Mouse (Mus musculus): ENCODE results near the gene Maats1.

Gene Maats1

DNA sequence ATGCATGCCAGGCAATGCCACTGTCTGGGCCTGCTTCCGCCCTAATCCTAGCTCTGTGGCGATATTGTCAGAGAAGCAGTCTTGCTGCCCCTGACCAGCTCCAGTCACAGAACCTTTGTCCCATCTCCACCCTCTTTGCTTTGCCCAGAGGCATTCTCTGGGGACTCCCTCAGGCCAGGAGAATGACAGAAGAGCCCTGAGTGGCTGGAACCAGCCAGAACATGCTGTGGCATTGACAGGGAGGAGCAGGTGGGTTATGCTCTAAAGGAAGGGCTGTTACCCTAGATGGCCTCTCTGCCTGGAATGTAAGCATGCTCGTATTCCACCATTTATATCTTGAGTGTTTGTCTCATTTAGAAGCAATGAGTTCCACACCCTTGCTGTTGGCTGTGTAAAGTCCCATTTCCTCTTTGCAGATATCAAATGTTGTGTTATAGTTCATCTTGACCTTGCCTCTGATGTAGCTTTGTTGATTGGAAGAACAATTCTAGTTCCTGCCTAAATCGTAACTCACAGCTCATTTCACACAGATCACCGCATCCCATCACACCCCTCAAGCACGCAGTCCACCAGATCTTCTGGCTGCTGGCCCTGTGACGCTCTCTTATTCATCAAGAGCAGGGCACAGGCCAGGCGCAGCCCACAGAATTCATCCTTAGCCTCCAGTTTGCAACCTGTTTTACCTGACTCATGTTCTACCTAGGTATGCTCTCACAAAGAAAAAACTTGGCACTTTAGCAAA lies 28.9 kb upstream of the Maats1 start:
- DNase-seq, result no peak

DNA sequence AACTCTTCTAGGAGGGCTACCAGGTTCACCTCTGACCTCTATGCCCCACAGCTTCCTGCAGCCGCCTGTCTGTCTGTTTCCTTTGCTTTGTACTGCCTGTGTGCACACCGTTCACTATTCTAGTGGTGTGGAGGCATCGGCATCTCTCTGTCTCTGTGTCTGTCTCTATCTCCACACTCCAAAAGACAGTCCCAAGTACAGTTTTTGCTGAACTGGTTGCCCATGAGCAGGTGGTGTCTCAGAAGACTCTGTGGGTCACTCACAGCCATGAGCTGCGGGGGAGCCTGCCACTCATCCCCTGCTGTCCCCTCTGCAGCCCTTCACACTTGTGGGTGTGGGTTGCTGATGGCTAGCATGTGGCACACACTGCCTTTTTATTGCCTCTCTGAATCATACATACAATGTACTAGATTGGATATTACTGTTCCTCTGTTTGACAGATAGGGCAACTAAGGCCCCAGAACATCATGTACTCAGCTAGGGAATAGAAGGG lies 28.1 kb upstream of the Maats1 start:
- DNase-seq, result no peak

DNA sequence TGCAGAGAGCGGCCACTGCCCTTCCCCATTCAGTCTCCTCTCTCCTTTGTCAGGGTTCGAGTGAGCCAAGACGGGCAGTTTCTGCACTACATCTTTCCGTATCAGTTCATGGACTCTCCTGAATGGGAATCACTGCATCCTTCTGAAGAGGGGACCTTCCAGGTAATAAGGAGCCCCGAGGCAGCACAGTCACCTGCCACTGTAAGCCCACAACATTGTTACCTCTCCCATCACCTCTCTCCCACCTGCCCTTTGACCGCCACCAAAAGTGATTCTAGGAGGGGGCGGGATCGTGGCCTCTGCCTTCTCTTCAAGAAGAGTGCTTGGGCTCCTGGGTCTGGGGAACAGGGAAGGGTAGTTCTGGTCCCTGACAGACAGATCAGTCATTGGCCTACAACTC lies 27.5 kb upstream of the Maats1 start:
- DNase-seq, result no peak

DNA sequence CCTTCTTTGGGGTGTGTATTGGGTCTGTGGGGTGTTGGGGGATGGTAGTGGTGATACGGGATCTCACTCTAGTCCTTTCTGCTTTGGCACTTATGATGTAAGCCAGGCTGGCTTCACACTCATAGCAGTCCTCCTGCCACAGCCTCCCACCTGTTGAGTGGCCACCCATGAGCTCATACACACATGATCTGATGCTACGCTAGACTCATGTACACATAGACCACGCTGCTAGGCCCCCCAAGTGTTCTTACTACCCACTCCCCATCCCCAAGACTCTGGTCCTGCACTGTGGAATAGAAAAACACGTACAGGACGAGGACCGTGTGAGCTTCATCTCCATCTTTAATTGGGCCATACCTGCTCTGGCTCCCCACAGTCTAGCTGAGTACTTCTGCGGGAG lies 27.1 kb upstream of the Maats1 start:
- DNase-seq, result no peak

DNA sequence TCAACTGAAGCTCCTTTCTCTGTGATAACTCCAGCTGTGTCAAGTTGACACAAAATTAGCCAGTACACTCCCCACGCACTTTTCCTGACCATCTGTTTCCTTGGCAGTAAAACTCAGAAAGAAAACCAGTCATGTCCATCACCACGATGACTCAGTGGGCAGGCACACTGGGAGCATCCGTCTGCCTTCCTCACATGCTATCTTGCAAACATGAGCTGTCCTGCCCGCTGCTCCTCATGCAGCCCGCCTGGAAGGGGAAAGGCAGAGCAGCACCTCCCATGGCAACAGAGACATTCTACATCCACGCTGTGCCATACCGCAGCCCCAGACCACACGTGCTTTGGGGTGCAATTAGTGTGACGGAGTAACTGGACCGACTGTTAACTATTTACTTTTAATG lies 26.4 kb upstream of the Maats1 start:
- DNase-seq, result no peak

DNA sequence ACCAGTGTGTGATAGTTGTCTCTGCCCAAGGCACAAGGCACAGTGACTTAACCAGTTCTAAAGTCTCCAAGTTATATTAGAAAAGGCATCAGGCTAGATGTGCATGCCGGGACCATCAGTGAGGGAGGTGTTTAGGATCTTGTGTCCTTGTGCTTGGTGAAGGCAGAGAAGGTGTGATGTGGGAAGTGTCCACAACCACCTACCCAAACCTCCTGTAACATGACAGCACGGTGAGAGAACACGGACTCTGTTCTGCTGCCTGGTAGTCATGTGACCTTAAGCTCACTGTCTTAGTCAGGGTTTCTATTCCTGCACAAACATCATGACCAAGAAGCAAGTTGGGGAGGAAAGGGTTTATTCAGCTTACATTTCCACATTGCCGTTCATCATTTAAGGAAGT lies 24.3 kb upstream of the Maats1 start:
- DNase-seq, result no peak

DNA sequence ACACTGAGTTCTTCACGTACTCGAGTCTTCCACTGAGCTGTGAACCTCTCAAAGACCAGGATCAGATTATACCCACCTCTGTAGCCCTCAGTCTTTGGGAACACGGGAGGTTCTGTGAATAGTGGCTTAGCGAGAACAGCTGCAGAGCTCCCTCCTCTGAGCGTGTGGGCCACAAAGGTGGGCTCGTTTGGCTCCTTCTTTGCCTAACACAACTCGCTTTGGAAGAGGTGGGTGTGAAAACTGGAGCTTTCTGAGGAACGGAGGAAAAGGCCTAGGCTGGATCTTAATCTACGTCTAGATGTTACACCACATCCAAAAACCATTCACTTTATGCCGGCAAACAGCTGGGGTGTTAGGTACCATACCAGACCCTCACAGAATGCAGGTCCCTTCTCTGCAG lies 23.4 kb upstream of the Maats1 start:
- no peak for DNase-seq

DNA sequence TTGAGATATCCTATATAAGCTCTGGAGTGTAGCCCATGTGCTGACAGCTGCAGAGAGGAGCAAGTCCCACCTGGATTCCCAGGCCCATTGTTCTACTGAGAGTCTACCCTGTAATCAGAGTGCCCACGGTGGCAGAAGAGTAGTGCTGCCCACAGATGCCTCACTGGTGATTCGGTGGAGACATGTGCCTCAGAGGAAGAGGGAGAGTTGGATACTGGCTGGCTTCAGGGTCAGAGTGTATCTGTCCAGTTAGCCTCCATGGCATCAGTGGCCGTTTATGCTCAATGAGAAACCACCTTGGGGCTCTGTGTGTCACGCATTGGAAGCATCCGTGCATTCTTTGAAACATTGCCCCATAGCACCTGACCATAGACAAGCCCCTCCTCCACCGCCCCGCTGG lies 21.7 kb upstream of the Maats1 start:
- no peak for DNase-seq

DNA sequence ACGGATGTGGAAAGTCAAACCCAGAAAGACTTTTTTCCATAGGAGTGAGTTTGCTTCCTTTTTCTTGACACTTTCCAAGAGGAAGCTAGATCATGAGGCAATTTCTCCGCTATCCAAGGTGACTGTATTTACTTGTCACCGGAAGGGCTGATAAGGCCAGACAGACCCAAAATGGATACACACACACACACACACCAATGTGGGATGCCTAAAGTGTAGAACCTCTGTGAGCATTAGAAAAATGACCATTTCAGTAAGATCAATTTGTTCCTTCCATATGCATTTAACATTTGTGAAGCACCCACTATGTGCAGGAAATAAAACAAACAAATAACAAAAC lies 21.3 kb upstream of the Maats1 start:
- no peak for DNase-seq

DNA sequence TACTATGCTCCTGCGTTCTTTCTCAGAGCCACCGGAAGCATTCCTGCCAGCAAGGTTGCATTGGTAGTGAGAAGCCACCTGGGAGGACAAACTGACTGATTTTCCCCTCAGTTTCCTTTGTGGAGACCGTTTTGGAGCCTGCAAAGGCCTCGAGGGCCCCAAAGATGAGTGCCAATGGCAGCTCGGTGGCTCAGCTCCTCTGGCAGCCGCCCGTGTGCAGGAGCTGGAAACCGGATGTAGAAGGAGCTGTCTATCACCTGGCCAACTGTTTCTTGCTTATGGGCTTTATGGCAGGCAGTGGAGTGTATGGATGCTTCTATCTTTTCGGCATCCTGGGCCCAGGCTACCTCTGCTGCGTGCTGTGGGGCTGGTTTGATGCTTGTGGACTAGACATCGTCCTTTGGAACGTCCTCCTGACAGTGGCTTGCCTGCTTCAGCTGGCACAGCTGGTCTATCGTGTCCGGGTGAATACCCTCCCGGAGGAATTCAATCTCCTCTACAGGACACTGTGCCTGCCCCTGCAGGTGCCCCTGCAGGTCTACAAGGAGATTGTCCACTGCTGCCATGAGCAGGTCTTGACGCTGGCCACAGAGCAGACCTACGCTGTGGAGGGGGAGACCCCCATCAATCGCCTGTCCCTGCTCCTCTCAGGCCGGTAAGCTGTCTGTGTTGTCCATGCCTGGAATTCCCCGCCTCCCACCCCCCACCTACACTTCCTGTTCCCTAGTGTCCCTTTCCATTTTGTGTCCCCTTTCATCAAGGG lies 20.7 kb upstream of the Maats1 start:
- DNase-seq, result no peak

DNA sequence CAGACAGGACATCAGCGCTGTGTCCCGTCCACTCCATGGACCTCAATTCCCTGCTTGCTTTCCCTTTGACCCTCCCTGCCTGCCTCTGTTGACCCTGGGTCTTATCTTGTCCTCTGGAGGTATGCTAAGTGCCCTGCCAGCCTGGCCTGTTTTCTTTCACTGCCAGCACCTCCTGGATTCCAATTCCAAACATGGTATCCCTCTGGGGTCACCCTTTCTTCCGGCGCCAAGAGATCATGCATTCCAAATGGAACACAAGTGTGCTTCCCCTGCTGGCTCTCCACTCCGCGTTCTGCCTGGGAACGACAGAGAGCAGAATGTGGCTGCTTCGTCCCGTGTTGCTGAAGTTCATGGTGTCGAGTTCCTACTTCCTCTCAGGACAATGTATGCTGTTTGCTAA lies 20.0 kb upstream of the Maats1 start, which contains the start of gene Popdc2:
Gene Popdc2, plus strand, starts transcription at position 277 of the 400 bp plus-strand sequence.
- DNase-seq, result peak; percentile 31 to 39

DNA sequence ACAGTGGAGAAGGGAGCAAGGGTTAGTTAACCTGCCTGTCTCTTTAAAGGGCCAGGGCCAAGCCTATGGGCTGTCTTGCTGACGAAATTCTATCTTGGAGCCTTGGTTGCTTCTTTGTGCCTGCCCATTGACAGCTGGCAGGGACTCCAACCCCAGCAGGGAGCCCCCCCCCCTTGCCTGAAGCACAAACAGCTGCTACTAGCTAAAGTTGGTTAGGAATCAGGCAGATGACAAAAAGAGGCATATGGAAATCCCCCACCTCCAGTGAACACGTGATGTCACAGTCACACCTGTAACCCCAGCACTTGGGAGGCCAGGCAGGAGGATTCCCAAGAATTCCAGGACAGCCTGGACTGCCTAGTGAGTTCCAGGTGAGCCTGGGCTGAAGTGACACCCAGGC lies 18.4 kb upstream of the Maats1 start:
- DNase-seq, result no peak

DNA sequence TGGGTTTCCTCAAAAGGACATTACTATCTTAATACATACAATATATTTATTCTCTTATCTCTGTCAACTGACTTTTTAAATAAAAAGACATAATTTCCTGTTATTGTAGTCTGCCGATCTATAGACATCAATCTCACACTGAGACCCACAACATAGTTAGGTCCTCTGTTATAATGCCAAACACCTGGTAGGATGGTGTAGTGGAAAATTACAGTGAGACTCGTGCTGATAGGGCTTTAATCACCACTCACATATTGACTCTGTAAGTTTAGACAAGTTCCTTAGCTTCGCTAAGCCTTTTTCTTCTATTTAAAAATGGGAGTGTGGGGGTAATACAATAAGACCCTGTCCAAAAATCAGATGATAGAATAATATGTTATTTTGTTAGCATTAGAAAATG lies 17.9 kb upstream of the Maats1 start:
- DNase-seq, result no peak

DNA sequence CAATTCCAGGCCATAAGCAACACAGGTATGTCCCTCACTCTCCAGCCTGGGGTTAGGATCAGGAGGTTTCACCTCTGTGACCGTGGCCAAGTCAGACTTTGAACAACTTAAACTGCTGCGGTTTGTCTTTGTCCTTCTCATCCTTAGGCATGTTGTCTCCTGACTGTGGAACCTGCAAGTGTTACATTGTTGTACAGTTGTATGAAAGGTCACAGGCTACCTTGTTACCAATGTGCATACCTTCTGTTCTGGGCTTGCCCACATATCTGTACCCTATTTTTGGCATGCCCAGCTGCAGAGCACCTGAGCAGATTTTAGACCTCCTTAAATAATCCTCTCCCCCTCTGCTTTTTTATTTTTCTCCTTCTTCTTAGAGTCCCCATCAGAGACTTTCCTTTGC lies 17.3 kb upstream of the Maats1 start:
- DNase-seq, result no peak

DNA sequence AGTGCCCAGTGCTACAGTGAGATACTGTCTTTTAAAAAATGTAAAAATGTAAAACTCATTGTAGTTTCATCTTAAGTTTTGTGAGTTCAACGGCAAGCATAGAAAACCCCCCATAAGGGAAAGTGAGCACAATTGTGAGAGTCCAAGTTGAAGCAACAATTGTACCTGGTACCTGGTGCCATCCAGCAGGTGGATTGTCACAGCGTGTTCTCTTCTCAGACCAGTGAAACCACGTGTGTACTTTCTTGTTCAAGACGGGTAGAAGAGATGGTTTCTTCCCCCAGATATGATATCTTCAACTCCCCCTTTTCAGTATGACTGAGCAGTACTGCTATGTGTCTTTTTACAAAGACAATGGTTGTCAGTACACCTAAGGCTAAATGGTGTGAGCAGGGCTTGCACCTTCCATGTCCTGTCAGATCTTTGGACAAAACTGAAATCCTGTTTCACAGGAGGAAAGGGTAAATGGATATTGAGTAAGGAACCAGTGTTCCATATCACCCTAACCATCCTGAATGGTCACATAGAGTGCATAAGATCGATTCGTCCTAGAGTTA lies 16.4 kb upstream of the Maats1 start:
- DNase-seq, result no peak

DNA sequence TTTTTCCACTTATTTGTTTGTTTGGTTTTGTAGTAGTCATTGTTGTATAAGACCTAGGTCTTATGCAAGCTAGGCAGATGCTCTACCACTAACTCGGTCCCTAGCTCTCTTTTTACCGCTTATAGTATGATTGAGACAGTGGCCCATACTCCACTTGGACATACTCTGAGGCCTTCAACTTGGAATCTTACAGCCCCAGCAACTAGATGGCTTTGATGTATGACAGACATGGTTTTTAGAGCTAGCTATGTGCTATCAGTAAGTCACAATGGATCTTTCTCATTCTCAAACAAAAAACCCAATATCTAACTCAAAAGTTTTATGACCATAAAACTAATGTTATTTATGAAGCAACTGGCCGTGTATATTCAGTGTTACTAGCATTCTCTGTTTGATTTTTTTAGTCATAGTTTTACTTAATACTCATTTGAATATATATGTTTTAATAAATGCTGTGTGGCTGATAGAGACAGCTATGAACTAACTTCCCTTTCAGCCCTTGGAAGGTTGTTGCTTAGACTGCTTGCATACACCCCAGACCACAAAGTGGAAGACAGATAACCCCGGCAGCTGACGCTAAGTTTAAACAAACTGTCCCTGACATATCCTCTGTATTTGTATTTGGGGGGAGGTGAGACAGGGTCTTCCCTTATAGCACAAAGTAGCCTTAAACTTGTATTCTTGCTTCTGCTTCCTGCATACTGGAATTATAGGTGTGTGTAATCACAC lies 12.4 kb upstream of the Maats1 start:
- no peak for DNase-seq

DNA sequence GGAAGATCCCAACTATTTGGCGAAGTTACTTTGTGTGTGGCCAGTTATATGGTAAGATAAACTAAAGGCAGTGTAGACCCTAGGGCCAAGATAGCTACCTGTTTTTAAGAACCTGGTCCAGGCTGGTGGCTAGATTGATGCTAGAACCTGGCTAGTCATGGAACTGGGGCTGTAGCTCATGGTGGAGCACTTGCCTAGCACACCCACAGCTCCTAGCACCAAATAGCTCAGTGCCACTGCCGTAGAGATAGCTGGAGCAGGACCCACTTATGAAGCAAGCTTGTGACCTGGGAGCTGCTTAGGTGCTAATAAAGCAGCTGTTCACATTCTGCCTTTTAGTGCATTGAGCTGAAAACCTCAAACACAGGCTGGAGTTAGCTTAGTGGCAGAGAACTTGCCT lies 11.7 kb upstream of the Maats1 start:
- no peak for DNase-seq

DNA sequence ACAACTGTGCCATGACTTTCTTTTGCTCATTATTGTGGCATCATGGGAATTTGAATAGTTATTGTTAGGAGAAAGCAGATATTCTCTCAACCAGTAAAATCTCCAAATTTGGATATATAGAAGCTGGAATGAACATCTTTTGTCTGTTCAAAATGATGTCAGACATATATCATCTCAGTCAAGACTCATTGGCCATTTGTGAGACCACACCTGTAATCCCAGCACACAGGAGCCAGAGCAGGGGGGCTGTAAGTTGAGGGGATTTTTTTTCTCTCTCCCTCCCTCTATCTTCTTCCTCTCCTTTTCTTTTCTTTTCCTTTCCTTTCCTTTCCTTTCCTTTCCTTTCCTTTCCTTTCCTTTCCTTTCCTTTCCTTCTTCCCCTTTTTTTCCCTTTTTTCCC lies 10.9 kb upstream of the Maats1 start:
- DNase-seq, result no peak

DNA sequence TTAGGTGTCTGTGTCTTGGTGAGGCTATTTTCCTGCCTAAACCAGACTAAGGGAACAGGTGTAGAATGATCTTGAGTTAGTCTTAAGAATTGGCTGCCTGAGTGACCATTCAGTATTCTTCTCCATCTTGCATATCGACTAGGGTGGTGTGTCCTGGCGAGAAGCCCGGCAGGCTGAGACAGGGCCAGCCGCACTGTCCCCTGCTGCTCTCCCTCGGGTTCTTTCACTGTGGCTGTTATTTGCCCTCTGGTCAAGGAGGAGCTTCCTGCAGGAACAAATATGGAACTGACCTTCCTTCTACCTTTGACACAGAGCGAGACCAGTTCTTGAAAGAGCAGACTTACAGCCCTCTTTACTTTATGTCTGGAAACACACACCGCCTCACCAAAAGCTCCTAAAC lies 10.1 kb upstream of the Maats1 start:
- DNase-seq, result no peak

DNA sequence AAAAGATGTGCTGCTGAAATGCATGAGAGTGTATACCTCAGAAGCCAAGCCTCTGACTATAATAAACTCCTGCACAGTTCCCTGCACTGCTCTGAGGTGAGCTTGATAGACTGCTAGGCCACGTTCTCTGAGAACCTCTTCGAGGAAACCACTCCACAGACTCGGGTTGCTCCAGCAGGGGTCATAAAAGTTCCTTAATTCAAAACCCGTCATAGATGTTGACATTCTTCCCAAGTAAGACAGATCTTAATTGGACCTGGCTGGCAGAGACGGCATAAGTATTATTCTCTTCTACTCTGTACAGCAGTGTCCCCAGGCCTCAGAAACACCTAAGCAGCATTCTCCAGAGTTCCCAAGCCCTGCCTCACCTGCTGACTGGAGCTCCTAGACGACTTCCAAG lies 9.0 kb upstream of the Maats1 start:
- no peak for DNase-seq

DNA sequence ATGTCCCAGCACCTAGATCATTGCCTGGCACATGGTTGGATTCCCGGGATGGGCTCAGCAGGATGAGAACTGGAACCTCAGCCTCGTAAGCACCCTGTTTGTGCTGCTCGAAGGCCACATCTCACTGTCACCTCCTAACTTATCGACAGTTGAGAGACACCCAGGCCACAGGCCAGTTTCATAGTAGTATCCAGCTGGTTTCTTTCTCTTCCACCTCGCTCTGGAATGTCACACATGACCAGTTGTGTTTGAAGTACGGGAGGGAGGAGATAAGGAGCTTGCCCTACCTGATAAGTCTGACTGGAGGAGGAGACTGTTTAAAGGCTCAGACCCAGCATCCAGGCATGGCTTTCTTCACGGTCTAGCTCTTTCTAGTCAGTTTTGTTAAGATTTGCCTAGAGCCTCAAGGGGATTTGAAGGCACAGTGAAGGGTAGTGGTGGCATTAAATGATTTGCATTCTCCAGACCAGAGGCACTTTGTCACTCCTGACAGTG lies 8.5 kb upstream of the Maats1 start:
- peak; percentile 42 to 43 for DNase-seq

DNA sequence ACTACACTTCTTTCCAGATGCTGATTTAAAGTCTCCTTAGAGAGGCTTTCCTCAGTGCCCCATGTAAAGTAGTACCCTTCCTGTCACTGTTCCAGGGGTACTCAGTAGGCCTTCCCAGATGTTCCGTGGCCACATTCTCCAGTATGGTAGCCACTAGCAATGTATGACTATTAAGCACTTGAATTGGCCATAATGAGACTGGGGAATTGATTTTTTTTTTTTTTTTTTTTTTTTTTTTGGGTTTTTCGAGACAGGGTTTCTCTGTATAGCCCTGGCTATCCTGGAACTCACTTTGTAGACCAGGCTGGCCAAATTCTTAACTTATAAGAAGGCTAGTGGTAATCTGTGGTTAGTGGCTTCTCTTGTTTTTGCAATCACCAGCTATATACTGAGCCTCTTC lies 7.9 kb upstream of the Maats1 start:
- DNase-seq, result no peak

DNA sequence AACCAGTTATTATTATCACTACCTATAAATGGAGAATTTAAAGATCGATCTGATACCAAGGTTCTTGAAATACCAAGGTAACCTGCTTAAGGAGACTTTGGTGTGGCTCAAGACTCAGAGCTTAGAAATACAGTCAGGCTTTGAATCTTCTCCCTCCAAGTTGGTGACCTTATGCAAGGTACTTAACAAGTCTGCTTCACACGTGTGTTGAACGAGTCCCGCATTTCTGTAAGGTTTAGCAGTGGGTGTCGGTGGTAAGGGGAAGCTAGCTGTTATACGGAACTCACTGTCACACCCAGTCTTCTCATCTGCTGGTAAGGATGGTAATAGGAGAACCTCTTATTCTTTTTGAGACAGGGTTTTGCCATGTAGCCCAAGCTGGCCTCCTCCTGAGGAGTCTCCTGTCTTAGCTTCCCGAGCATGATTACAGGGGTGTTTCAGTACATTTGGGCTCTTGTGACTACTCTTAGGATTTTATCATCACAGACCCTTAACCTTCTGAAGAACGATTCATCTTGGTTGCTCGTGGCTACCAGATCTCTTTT lies 6.3 kb upstream of the Maats1 start:
- DNase-seq, result no peak
